Comparison of ENCODE assay signal across 8 mouse cellular contexts in the genomic region with DNA sequence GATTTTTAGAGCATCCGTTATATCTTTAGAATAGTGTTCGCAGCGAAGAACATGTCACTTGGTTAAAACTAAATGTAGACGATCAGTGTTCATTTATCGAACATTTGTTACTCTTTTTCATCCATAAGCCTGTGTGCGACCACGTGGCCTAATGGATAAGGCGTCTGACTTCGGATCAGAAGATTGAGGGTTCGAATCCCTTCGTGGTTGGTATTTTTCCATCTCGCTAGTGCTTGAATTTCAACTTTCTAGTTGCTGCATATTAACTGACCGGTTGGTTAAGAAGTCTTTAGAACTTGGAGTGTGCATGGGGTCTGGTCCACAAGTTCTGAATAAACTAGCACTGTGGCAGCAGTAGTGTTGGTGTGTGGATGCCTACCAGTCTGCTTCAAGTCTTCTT. TPM values are rescaled to one million over a fixed set of nuclear protein-coding genes. Genes with fewer than 3 reads are reported as not detected.
DNase-seq lines count a peak whose midpoint lies in the region; ATAC-seq and TF ChIP-seq lines count a peak whose summit lies in the region.

No protein-coding gene starts in this region.

- peak overlapping the region; percentile 67; the same call in 1 of the 2 replicates for H3K9ac ChIP-seq in heart, embryonic 12.5 days
- H3K9ac ChIP-seq in kidney, embryonic 16.5 days (replicated peaks; ENCODE audit: low read length), result peak overlapping the region; percentile 19

- peak overlapping the region; percentile 80 for H3K4me2 ChIP-seq in heart, embryonic 12.5 days
- peak overlapping the region; percentile 58 for H3K4me2 ChIP-seq in kidney, embryonic 16.5 days (replicated peaks; ENCODE audit: low read depth, low read length)

- H3K36me3 ChIP-seq in heart, embryonic 12.5 days, result no peaks in the 10 kb centered on the region
- H3K36me3 ChIP-seq in kidney, embryonic 16.5 days (ENCODE audit: insufficient read depth, low read length), result no peaks in the 10 kb centered on the region

- TF ChIP-seq POLR2A in brain, embryonic 14.5 days (IDR thresholded peaks at IDR 0.05; ENCODE audit: borderline replicate concordance, extremely low read depth, insufficient read depth, insufficient read length, poor library complexity, severe bottlenecking), result no peak

- WGBS in heart, embryonic 12.5 days, result under 1% methylated on average over 13 of the region's 13 CpGs
- WGBS in kidney, embryonic 16.5 days, result under 1% methylated on average over 13 of the region's 13 CpGs

- H3K9me3 ChIP-seq in heart, embryonic 12.5 days (replicated peaks), result no peaks in the 10 kb centered on the region
- no peaks in the 10 kb centered on the region for H3K9me3 ChIP-seq in kidney, embryonic 16.5 days (ENCODE audit: low read length)

- peaks cover 9% of the 10 kb centered on the region; the same call in 1 of the 2 replicates for H3K4me1 ChIP-seq in heart, embryonic 12.5 days (replicated peaks)
- peaks cover 6% of the 10 kb centered on the region; the same call in 1 of the 2 replicates for H3K4me1 ChIP-seq in kidney, embryonic 16.5 days (ENCODE audit: insufficient read depth, low read length)

- peak overlapping the region; percentile 72 for H3K4me3 ChIP-seq in heart, embryonic 12.5 days
- peak overlapping the region; percentile 49 for H3K4me3 ChIP-seq in kidney, embryonic 16.5 days (ENCODE audit: low read length)

- ATAC-seq in erythroblast, adult 5-6 weeks (replicated peaks; ENCODE audit: low FRiP score, poor library complexity, severe bottlenecking), result 0 out of 2 replicates have a peak, but pooled peaks have one; percentile 39
- ATAC-seq in heart, embryonic 12.5 days (ENCODE audit: insufficient number of reproducible peaks, low FRiP score), result peak; percentile 61
- peak; percentile 58 for ATAC-seq in kidney, embryonic 16.5 days (ENCODE audit: low FRiP score, low TSS enrichment)
- peak; percentile 35; the same call in 1 of the 2 replicates for ATAC-seq in monocyte, adult 5-6 weeks (replicated peaks; ENCODE audit: insufficient number of reproducible peaks, low FRiP score, low TSS enrichment, poor library complexity, severe bottlenecking)

- TF ChIP-seq CTCF in brain, embryonic 14.5 days (IDR thresholded peaks at IDR 0.05; ENCODE audit: borderline replicate concordance, extremely low read depth, insufficient read depth, insufficient read length), result no peak

- DNase-seq in CD4-positive helper T cell, adult 2 months (ENCODE audit: low read depth, low spot score), result peak; percentile 77
- peak; percentile 92 for DNase-seq in brain, embryonic 14.5 days (ENCODE audit: low read depth)
- peak; percentile 78 for DNase-seq in liver
- peak; percentile 57 to 75 for DNase-seq in spleen, postnatal 36 days (ENCODE audit: low spot score in 2 of 2)

- H3K27me3 ChIP-seq in heart, embryonic 12.5 days (replicated peaks), result peaks cover 4% of the 10 kb centered on the region; the same call in 1 of the 2 replicates
- 0 out of 2 replicates have a peak, but pooled peaks cover 2% of the 10 kb centered on the region for H3K27me3 ChIP-seq in kidney, embryonic 16.5 days (ENCODE audit: insufficient read depth, low read length)

- H3K27ac ChIP-seq in heart, embryonic 12.5 days (ENCODE audit: poor library complexity, severe bottlenecking), result no peak overlapping the region
- H3K27ac ChIP-seq in kidney, embryonic 16.5 days (ENCODE audit: low read length), result no peak overlapping the region

RNA-seq across cellular contexts. Expression of a gene that starts 13.0 kb away (rescaled TPM):
- 0.08 TPM in 2 replicates for polyA plus RNA-seq in brain, embryonic 14.5 days (2012; rRNA removed)
- total RNA-seq in erythroblast, adult 5-6 weeks (2015; ENCODE audit: low replicate concordance), result not detected in 2 replicates
- total RNA-seq in erythroblast, adult 5-6 weeks (2017; ENCODE audit: low replicate concordance), result not detected in 2 replicates
- not detected in 2 replicates for polyA plus RNA-seq in heart, embryonic 12.5 days (2016; fragmentation: Nextera tagmentation; extraction: Ambion mirVana)
- not detected in 2 replicates for polyA plus RNA-seq in kidney, embryonic 16.5 days (2015; fragmentation: Nextera tagmentation; extraction: Ambion mirVana)
- total RNA-seq in monocyte, adult 5-6 weeks (2017), result not detected in 3 replicates

RNA-seq across cellular contexts. Expression of a gene that starts 32.4 kb away (rescaled TPM):
- polyA plus RNA-seq in brain, embryonic 14.5 days (2012; rRNA removed), result 0.11 TPM in 1 of 2 replicates, not detected in the other
- total RNA-seq in erythroblast, adult 5-6 weeks (2015; ENCODE audit: low replicate concordance), result not detected in 2 replicates
- total RNA-seq in erythroblast, adult 5-6 weeks (2017; ENCODE audit: low replicate concordance), result not detected in 2 replicates
- polyA plus RNA-seq in heart, embryonic 12.5 days (2016; fragmentation: Nextera tagmentation; extraction: Ambion mirVana), result not detected in 2 replicates
- polyA plus RNA-seq in kidney, embryonic 16.5 days (2015; fragmentation: Nextera tagmentation; extraction: Ambion mirVana), result 10.7 and 11.8 TPM in 2 replicates
- not detected in 3 replicates for total RNA-seq in monocyte, adult 5-6 weeks (2017)

Comparison
In these comparisons a context has a peak if more than half of its experiments do, and no peak if none do; other contexts are left out.
1. RNA of a gene that starts 32.4 kb away (polyA plus RNA-seq): 10.7 to 11.8 TPM in kidney, embryonic 16.5 days; 0.11 TPM in brain, embryonic 14.5 days and not detected in heart, embryonic 12.5 days; every median in the first group is over 10 times any median in the second.
2. Peak in every context shown above with its lines, with median percentiles within 50 percentile points of each other: DNase-seq and ATAC-seq.